Mouse (Mus musculus): ENCODE data around the gene Psmd7. TPM values are rescaled to one million over a fixed set of nuclear protein-coding genes. Genes with fewer than 3 reads are reported as not detected.

The Psmd7 gene
- polyA plus RNA-seq, 1 experiment from 2014 or later = 342 TPM

DNA sequence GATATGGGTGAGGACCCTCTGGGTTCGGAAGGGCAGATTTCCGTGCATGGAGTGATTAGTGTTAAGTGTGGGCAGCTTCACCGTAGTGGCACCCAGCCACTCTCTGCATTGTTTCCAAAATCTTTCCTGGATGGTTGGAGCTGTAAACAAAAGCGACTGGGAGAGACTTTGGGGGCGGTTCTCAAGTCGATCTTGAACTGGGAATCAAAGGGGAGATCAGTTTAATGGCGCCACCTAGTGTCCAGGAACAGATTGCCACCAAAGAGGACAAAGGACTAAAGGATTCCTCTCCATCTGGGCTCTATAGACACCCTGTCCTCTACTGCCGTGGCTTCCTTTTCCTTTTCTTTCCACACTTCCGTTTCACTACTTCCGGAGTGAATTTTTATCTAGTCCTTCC, 11.6 kb downstream of the Psmd7 start:
- no peaks in the 10 kb centered on the region for H3K4me1 ChIP-seq
- H3K4me3 ChIP-seq = no peak overlapping the region
- 11% methylated on average over 10 of the region's 10 CpGs for WGBS
- H3K4me2 ChIP-seq (replicated peaks) = peak overlapping the region; percentile 37
- 0 out of 2 replicates have a peak overlapping the region, but pooled peaks have one; percentile 11 for H3K27ac ChIP-seq
- 0 out of 2 replicates have a peak, but pooled peaks have one; percentile 42 for ATAC-seq (ENCODE audit: insufficient number of reproducible peaks, insufficient read depth, low FRiP score, low TSS enrichment)
- no peaks in the 10 kb centered on the region for H3K27me3 ChIP-seq
- H3K9ac ChIP-seq = peak overlapping the region; percentile 42; the same call in 1 of the 2 replicates
- H3K36me3 ChIP-seq = peaks cover 36% of the 10 kb centered on the region
- no peaks in the 10 kb centered on the region for H3K9me3 ChIP-seq

GRCm38 (mm10) chr8:107574771-107575170, 13.5 kb downstream of the Psmd7 start:
- no peak for ATAC-seq (ENCODE audit: insufficient number of reproducible peaks, insufficient read depth, low FRiP score, low TSS enrichment)
- Histone ChIP-seq H3K9ac (no peak overlapping the region), H3K27ac (no peak overlapping the region), H3K27me3 (no peaks in the 10 kb centered on the region), H3K9me3 (no peaks in the 10 kb centered on the region), H3K4me3 (no peak overlapping the region), H3K4me2 (replicated peaks) (no peak overlapping the region), H3K4me1 (no peaks in the 10 kb centered on the region), H3K36me3 (peaks cover 17% of the 10 kb centered on the region)
- 81% methylated on average over 3 of the region's 3 CpGs for WGBS

DNA sequence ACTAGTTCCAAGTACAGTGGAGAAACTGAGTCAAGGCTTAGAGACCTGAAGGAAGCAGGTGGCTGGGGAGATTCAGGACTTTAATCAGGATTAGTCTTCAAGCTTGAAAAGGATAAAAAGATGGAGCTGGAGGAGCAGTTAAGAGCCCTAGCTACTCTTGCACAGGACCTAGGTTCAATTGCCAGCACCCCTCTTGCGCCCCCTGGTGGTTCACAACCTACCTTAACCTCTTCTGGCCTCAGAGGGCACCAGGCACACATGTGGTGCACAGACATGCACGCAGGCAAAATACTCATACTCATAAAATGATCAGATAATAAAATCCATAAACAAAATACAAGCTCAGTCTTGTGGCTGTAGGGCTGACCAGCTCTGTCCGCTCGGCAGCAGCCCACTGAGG, 15.8 kb downstream of the Psmd7 start:
- 47% methylated on average over 4 of the region's 4 CpGs for WGBS

DNA sequence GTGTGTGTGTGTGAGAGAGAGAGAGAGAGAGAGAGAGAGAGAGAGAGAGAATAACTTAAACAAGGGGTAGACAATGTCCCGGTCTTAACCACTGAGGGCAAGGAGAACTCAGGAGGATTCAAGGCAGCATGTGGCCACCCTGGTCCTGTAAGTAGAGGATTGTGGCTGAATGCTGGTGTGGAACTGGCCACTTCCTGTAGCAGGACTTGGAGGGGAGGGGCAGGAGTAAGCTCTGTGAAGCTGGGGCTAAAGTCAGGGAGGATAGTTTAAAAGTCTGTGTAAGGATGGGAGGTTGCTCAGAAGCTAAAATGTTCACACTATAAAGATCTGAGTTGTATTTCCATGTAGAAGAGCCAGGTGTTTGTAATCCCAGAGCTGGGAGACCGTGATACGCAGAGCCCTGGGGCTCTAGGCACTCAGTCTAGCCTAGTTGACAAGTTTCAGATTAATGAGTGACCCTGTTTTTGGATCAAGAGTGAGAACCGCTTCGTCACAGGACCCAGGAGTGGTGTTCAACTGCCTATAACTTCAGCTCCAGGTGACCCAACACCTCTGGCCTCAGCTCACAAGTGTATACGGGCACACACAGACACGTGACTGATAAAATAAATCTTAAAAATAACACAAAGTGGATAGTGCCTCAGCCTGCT, 16.7 kb downstream of the Psmd7 start:
- no peaks in the 10 kb centered on the region for H3K9me3 ChIP-seq
- H3K4me1 ChIP-seq = no peaks in the 10 kb centered on the region
- no peak overlapping the region for H3K27ac ChIP-seq
- no peaks in the 10 kb centered on the region for H3K27me3 ChIP-seq
- no peak overlapping the region for H3K4me2 ChIP-seq (replicated peaks)
- no peaks in the 10 kb centered on the region for H3K36me3 ChIP-seq
- no peak for ATAC-seq (ENCODE audit: insufficient number of reproducible peaks, insufficient read depth, low FRiP score, low TSS enrichment)
- WGBS = 83% methylated on average over 7 of the region's 7 CpGs
- H3K4me3 ChIP-seq = no peak overlapping the region
- no peak overlapping the region for H3K9ac ChIP-seq

More for the DNA sequence above, 15.8 kb downstream of the Psmd7 start:
- H3K4me3 ChIP-seq = no peak overlapping the region
- no peaks in the 10 kb centered on the region for H3K36me3 ChIP-seq
- H3K9me3 ChIP-seq = no peaks in the 10 kb centered on the region
- H3K27me3 ChIP-seq = no peaks in the 10 kb centered on the region
- no peak overlapping the region for H3K9ac ChIP-seq
- H3K27ac ChIP-seq = no peak overlapping the region
- no peak overlapping the region for H3K4me2 ChIP-seq (replicated peaks)
- no peak for ATAC-seq (ENCODE audit: insufficient number of reproducible peaks, insufficient read depth, low FRiP score, low TSS enrichment)
- H3K4me1 ChIP-seq = no peaks in the 10 kb centered on the region

GRCm38 (mm10) chr8:107571046-107571445, 17.2 kb downstream of the Psmd7 start:
- no peak overlapping the region for H3K4me2 ChIP-seq (replicated peaks)
- H3K4me1 ChIP-seq = no peaks in the 10 kb centered on the region
- H3K36me3 ChIP-seq = no peaks in the 10 kb centered on the region
- no peaks in the 10 kb centered on the region for H3K27me3 ChIP-seq
- 76% methylated on average over 2 of the region's 2 CpGs for WGBS
- H3K4me3 ChIP-seq = no peak overlapping the region
- H3K9me3 ChIP-seq = no peaks in the 10 kb centered on the region
- no peak overlapping the region for H3K27ac ChIP-seq
- H3K9ac ChIP-seq = no peak overlapping the region
- ATAC-seq (ENCODE audit: insufficient number of reproducible peaks, insufficient read depth, low FRiP score, low TSS enrichment) = no peak

DNA sequence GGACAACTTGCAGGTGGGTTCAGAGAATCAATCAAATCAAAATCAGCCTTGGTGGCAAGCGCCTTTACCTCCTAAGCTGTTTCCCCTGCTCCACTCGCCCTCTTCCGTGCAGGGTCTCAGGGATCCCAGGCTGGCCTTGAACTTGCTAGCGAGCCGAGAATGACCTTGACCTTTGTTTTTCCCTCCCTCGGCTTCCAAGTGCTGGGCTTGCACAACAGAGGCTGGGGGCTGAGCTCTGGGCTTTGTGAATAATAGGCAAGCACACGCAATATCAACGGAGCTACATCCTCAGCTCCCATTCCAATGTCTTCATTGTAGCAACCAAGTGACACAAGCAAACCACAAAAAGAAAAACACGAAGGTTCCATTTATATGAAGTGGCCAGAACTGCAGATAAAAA, 26.1 kb downstream of the Psmd7 start:
- Histone ChIP-seq H3K36me3 (peaks cover 12% of the 10 kb centered on the region), H3K27ac (no peak overlapping the region), H3K9ac (no peak overlapping the region), H3K27me3 (no peaks in the 10 kb centered on the region), H3K4me1 (peaks cover 15% of the 10 kb centered on the region), H3K4me2 (replicated peaks) (no peak overlapping the region), H3K4me3 (no peak overlapping the region), H3K9me3 (no peaks in the 10 kb centered on the region)
- 61% methylated on average over 9 of the region's 9 CpGs for WGBS
- ATAC-seq (ENCODE audit: insufficient number of reproducible peaks, insufficient read depth, low FRiP score, low TSS enrichment) = no peak

DNA sequence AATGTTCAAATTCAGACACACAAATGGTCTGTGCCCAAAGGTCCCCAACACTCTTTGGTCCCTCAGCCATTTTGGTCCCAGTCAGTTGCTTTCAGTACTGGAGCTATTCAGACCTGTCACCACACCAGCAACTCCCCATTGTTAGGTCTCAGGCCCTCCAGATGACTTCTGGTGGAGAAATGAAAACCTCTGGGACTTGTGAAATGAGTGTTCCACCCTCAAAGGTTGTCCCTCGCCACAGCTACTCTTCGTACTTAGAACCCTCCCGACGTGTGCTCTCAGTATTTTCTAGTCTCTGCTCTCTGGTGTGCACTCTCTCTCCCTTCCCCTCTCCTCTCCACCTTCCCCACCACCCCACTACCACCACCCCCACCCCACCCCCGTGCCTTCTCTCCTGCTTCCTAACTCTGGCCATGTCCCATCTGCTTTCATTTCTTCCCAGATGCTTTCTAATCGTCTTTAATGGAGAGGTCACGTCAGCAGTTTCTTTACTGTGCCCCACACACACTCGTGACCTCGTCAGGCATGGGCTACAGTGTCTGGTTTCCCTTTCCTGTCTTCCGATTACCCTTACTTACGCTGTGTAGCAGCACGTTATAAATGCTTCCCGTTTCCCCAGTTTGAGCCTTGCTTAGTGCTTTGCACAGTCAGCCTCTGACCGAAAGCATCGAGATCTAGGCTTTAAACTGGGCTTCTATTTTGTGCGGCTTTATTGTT, 27.3 kb downstream of the Psmd7 start:
- Histone ChIP-seq H3K4me3 (no peak overlapping the region), H3K36me3 (peaks cover 24% of the 10 kb centered on the region), H3K4me2 (replicated peaks) (peak overlapping the region; percentile 32), H3K27ac (peak overlapping the region; percentile 76), H3K9ac (no peak overlapping the region), H3K4me1 (peaks cover 15% of the 10 kb centered on the region), H3K27me3 (no peaks in the 10 kb centered on the region), H3K9me3 (no peaks in the 10 kb centered on the region)
- WGBS = 25% methylated on average over 16 of the region's 16 CpGs
- peak; percentile 53; the same call in 1 of the 2 replicates for ATAC-seq (ENCODE audit: insufficient number of reproducible peaks, insufficient read depth, low FRiP score, low TSS enrichment)

- 0 out of 2 replicates have a peak overlapping the region, but pooled peaks have one; percentile 8 for H3K27ac ChIP-seq
- H3K4me3 ChIP-seq = no peak overlapping the region
- H3K9ac ChIP-seq = no peak overlapping the region
- peaks cover 11% of the 10 kb centered on the region for H3K4me1 ChIP-seq
- H3K4me2 ChIP-seq (replicated peaks) = no peak overlapping the region
- H3K36me3 ChIP-seq = peaks cover 55% of the 10 kb centered on the region
- no peaks in the 10 kb centered on the region for H3K27me3 ChIP-seq
- no peak for ATAC-seq (ENCODE audit: insufficient number of reproducible peaks, insufficient read depth, low FRiP score, low TSS enrichment)
- WGBS = 57% methylated on average over 12 of the region's 12 CpGs
- no peaks in the 10 kb centered on the region for H3K9me3 ChIP-seq
Measured at GRCm38 (mm10) chr8:107556511-107556936, 31.7 kb downstream of the Psmd7 start.

GRCm38 (mm10) chr8:107555231-107555630, 33.0 kb downstream of the Psmd7 start:
- no peaks in the 10 kb centered on the region for H3K9me3 ChIP-seq
- no peaks in the 10 kb centered on the region for H3K4me1 ChIP-seq
- peaks cover 67% of the 10 kb centered on the region for H3K36me3 ChIP-seq
- no peak overlapping the region for H3K27ac ChIP-seq
- no peak overlapping the region for H3K9ac ChIP-seq
- no peak overlapping the region for H3K4me2 ChIP-seq (replicated peaks)
- no peak for ATAC-seq (ENCODE audit: insufficient number of reproducible peaks, insufficient read depth, low FRiP score, low TSS enrichment)
- H3K4me3 ChIP-seq = no peak overlapping the region
- H3K27me3 ChIP-seq = no peaks in the 10 kb centered on the region
- 91% methylated on average over 10 of the region's 10 CpGs for WGBS

- H3K36me3 ChIP-seq = peaks cover 62% of the 10 kb centered on the region
- peak overlapping the region; percentile 2; the same call in 1 of the 2 replicates for H3K4me3 ChIP-seq
- 65% methylated on average over 6 of the region's 6 CpGs for WGBS
Measured at GRCm38 (mm10) chr8:107552234-107552633, 36.0 kb downstream of the Psmd7 start.

GRCm38 (mm10) chr8:107546817-107547216, 41.4 kb downstream of the Psmd7 start:
- H3K27ac ChIP-seq = peak overlapping the region; percentile 93
- H3K4me3 ChIP-seq = peak overlapping the region; percentile 30
- ATAC-seq (ENCODE audit: insufficient number of reproducible peaks, insufficient read depth, low FRiP score, low TSS enrichment) = no peak
- H3K4me2 ChIP-seq (replicated peaks) = peak overlapping the region; percentile 34
- peaks cover 33% of the 10 kb centered on the region for H3K4me1 ChIP-seq
- 76% methylated on average over 8 of the region's 8 CpGs for WGBS
- H3K9me3 ChIP-seq = no peaks in the 10 kb centered on the region
- H3K27me3 ChIP-seq = no peaks in the 10 kb centered on the region
- peak overlapping the region; percentile 7 for H3K9ac ChIP-seq
- H3K36me3 ChIP-seq = peaks cover 27% of the 10 kb centered on the region

More at GRCm38 (mm10) chr8:107552234-107552633, 36.0 kb downstream of the Psmd7 start:
- no peak for ATAC-seq (ENCODE audit: insufficient number of reproducible peaks, insufficient read depth, low FRiP score, low TSS enrichment)
- H3K9me3 ChIP-seq = no peaks in the 10 kb centered on the region
- 0 out of 2 replicates have a peak overlapping the region, but pooled peaks have one; percentile 24 for H3K4me2 ChIP-seq (replicated peaks)
- H3K4me1 ChIP-seq = peaks cover 4% of the 10 kb centered on the region; the same call in 1 of the 2 replicates
- H3K27ac ChIP-seq = peak overlapping the region; percentile 41; the same call in 1 of the 2 replicates
- H3K27me3 ChIP-seq = no peaks in the 10 kb centered on the region
- H3K9ac ChIP-seq = no peak overlapping the region

DNA sequence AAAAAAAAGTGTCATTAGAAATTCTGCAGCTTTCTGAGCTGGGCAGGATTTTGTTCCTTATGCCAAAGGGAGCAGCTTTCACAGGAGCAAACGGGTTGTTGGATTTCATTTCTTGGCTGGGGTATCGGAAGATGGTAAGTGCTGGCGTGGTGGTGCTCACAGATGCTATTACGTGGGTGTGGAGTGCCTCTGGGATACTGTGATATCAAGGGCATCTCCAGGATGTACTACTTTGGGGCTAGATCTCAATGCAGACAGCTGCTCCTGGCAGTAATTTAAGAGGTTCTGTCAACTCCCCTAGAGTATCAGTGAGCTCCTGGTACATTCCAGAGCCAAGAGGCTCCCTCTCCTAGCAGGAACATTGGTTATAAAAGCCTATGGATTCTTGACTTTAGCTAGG, 42.1 kb downstream of the Psmd7 start:
- 83% methylated on average over 4 of the region's 4 CpGs for WGBS
- peak overlapping the region; percentile 7 for H3K9ac ChIP-seq
- H3K4me1 ChIP-seq = peaks cover 33% of the 10 kb centered on the region
- peak overlapping the region; percentile 93 for H3K27ac ChIP-seq
- no peaks in the 10 kb centered on the region for H3K27me3 ChIP-seq
- peaks cover 25% of the 10 kb centered on the region for H3K36me3 ChIP-seq
- H3K9me3 ChIP-seq = no peaks in the 10 kb centered on the region
- ATAC-seq (ENCODE audit: insufficient number of reproducible peaks, insufficient read depth, low FRiP score, low TSS enrichment) = no peak
- peak overlapping the region; percentile 34 for H3K4me2 ChIP-seq (replicated peaks)
- H3K4me3 ChIP-seq = peak overlapping the region; percentile 30
